Mouse (Mus musculus) liver, postnatal 0 days (tissue): Measurements from ENCODE around the gene Fggy. TPM values are rescaled to one million over a fixed set of nuclear protein-coding genes. Genes with fewer than 3 reads are reported as not detected.
A peak's percentile ranks its signal among the peaks of the same experiment; 100 is the strongest.

Experiments used
- ATAC-seq: fragments of 200-750 bp; cut with Nextera tagmentation; 2 replicates; pipeline ENCODE4 v1.8.0; 2017; ENCODE audit warnings: mild to moderate bottlenecking, moderate library complexity
- DNase-seq: peaks from one replicate; pipeline ENCODE4 v3.0.0-alpha.2; 2016
- H3K27ac ChIP-seq: fragments of 300-500 bp; sonication (generic); 2 replicates; pipeline ENCODE4 v1.5.1; 2014; ENCODE audit warnings: antibody characterized with exemption, moderate library complexity, mild to moderate bottlenecking, low read depth
- H3K27me3 ChIP-seq: fragments of 300-500 bp; sonication (generic); 2 replicates; pipeline ENCODE4 v1.6.1; 2014; ENCODE audit warnings: low read length, control low read depth, mixed read lengths; ENCODE audit not compliant: insufficient read depth
- H3K36me3 ChIP-seq: fragments of 300-500 bp; sonication (generic); replicated peaks from 2 replicates; pipeline ENCODE4 v1.6.1; 2014; ENCODE audit warnings: mild to moderate bottlenecking, control low read depth, low read length, moderate library complexity, mixed read lengths; ENCODE audit not compliant: insufficient read depth
- H3K4me1 ChIP-seq: fragments of 300-500 bp; sonication (generic); 2 replicates; pipeline ENCODE4 v1.6.1; 2014; ENCODE audit warnings: antibody characterized with exemption, mild to moderate bottlenecking, control low read depth; ENCODE audit not compliant: insufficient read depth
- H3K4me2 ChIP-seq: fragments of 300-500 bp; sonication (generic); 2 replicates; pipeline ENCODE4 v1.6.1; 2014; ENCODE audit warnings: low read depth, mild to moderate bottlenecking, low read length, moderate library complexity, mixed read lengths
- H3K4me3 ChIP-seq: fragments of 300-500 bp; sonication (generic); 2 replicates; pipeline ENCODE4 v1.5.1; 2014; ENCODE audit warnings: low read depth, low read length
- H3K9ac ChIP-seq: fragments of 300-500 bp; sonication (generic); replicated peaks from 2 replicates; pipeline ENCODE4 v1.6.1; 2014; ENCODE audit warnings: mild to moderate bottlenecking, moderate library complexity
- H3K9me3 ChIP-seq: fragments of 300-500 bp; sonication (generic); 2 replicates; pipeline ENCODE4 v1.6.1; 2016; ENCODE audit warnings: mild to moderate bottlenecking, control low read depth, low read length, mixed read lengths
- CTCF ChIP-seq: sonication (generic); IDR thresholded peaks from 2 replicates; pipeline ENCODE4 v1.5.1; 2016; ENCODE audit warnings: antibody characterized with exemption, low read depth
- EP300 ChIP-seq: IDR thresholded peaks from 2 replicates; pipeline ENCODE4 v1.6.1; 2016; ENCODE audit warnings: antibody characterized with exemption, low read depth, mild to moderate bottlenecking
- WGBS: fragments of 180-500 bp; shearing (Covaris S2); extraction: QIAGEN DNeasy Blood & Tissue Kit; methylation state at CpG from one replicate; pipeline ENCODE4 v1.1.7; 2014; ENCODE audit not compliant: insufficient replicate concordance; 5-methylcytosine and 5-hydroxymethylcytosine counted together
- polyA plus RNA-seq: library from polyadenylated mRNA; unstranded; fragments of >200 nt; fragmentation: Nextera tagmentation; extraction: Ambion mirVana; gene quantifications from 2 replicates; pipeline ENCODE4 v1.2.1, GENCODE M21; 2015

Gene Fggy
- polyA plus RNA-seq, 1 experiment from 2014 or later = 45.4 TPM

GRCm38 (mm10) chr4:95586274-95587001 lies 29.1 kb downstream of the Fggy start:
- ATAC-seq (no peak), DNase-seq (no peak)
- Histone ChIP-seq H3K9me3 (no peaks in the 10 kb centered on the region), H3K4me1 (peaks cover 14% of the 10 kb centered on the region), H3K36me3 (no peaks in the 10 kb centered on the region), H3K27me3 (no peaks in the 10 kb centered on the region), H3K4me2 (no peak overlapping the region), H3K9ac (no peak overlapping the region), H3K4me3 (no peak overlapping the region), H3K27ac (no peak overlapping the region)
- TF ChIP-seq CTCF (no peak), EP300 (no peak)
- 55% methylated on average over 4 of the region's 4 CpGs for WGBS

- DNase-seq (peak; percentile 19), ATAC-seq (peak; percentile 77)
- 70% methylated on average over 2 of the region's 2 CpGs for WGBS
- Histone ChIP-seq H3K4me3 (no peak overlapping the region), H3K27ac (no peak overlapping the region), H3K9me3 (no peaks in the 10 kb centered on the region), H3K4me1 (peaks cover 10% of the 10 kb centered on the region), H3K27me3 (no peaks in the 10 kb centered on the region), H3K4me2 (no peak overlapping the region), H3K9ac (no peak overlapping the region), H3K36me3 (no peaks in the 10 kb centered on the region)
- peak; percentile 53; the same call in 1 of the 2 replicates for TF ChIP-seq EP300
- TF ChIP-seq CTCF = no peak
Measured at GRCm38 (mm10) chr4:95588722-95589283, 31.5 kb downstream of the Fggy start.

- Histone ChIP-seq H3K9ac (no peak overlapping the region), H3K36me3 (no peaks in the 10 kb centered on the region), H3K4me3 (no peak overlapping the region), H3K9me3 (no peaks in the 10 kb centered on the region), H3K27me3 (no peaks in the 10 kb centered on the region), H3K4me1 (peaks cover 10% of the 10 kb centered on the region), H3K4me2 (no peak overlapping the region), H3K27ac (no peak overlapping the region; the same call in 1 of the 2 replicates)
- peak; percentile 56; the same call in 1 of the 2 replicates for ATAC-seq
- 39% methylated on average over 3 of the region's 3 CpGs for WGBS
- TF ChIP-seq CTCF (no peak), EP300 (no peak)
- DNase-seq = no peak
Measured at GRCm38 (mm10) chr4:95590878-95591277, 33.6 kb downstream of the Fggy start.

- H3K9me3 ChIP-seq = no peaks in the 10 kb centered on the region
- no peak overlapping the region for H3K4me2 ChIP-seq
- no peak for TF ChIP-seq CTCF
- TF ChIP-seq EP300 = no peak
- H3K27me3 ChIP-seq = no peaks in the 10 kb centered on the region
- DNase-seq (no peak), ATAC-seq (no peak)
- H3K9ac ChIP-seq = no peak overlapping the region
- 65% methylated on average over 6 of the region's 6 CpGs for WGBS
- H3K4me3 ChIP-seq = no peak overlapping the region
- H3K27ac ChIP-seq = no peak overlapping the region
- H3K4me1 ChIP-seq = no peaks in the 10 kb centered on the region
- H3K36me3 ChIP-seq = no peaks in the 10 kb centered on the region
Measured at GRCm38 (mm10) chr4:95597208-95597607, 39.9 kb downstream of the Fggy start.

- Histone ChIP-seq H3K9ac (no peak overlapping the region), H3K4me3 (no peak overlapping the region), H3K36me3 (no peaks in the 10 kb centered on the region), H3K9me3 (no peaks in the 10 kb centered on the region), H3K4me2 (no peak overlapping the region), H3K27ac (no peak overlapping the region), H3K4me1 (no peaks in the 10 kb centered on the region), H3K27me3 (no peaks in the 10 kb centered on the region)
- DNase-seq (no peak), ATAC-seq (no peak)
- 82% methylated on average over 4 of the region's 4 CpGs for WGBS
- no peak for TF ChIP-seq CTCF
- no peak for TF ChIP-seq EP300
Measured at GRCm38 (mm10) chr4:95601776-95602175, 44.5 kb downstream of the Fggy start.

GRCm38 (mm10) chr4:95603254-95603653 lies 45.9 kb downstream of the Fggy start:
- Histone ChIP-seq H3K4me2 (no peak overlapping the region), H3K27me3 (no peaks in the 10 kb centered on the region), H3K9ac (no peak overlapping the region), H3K4me1 (no peaks in the 10 kb centered on the region), H3K4me3 (no peak overlapping the region), H3K36me3 (no peaks in the 10 kb centered on the region), H3K27ac (no peak overlapping the region), H3K9me3 (no peaks in the 10 kb centered on the region)
- DNase-seq (no peak), ATAC-seq (no peak)
- WGBS = 73% methylated on average over 1 of the region's 1 CpGs
- no peak for TF ChIP-seq EP300
- TF ChIP-seq CTCF = no peak
